Mouse (Mus musculus) kidney, postnatal 36 days (tissue): ENCODE results near the gene A430005L14Rik.

ENCODE experiments used
- DNase-seq, 2 experiments: peaks; one replicate each; pipeline ENCODE4 v3.0.0; 2021 to 2022; ENCODE audit warnings: mixed read lengths in 2 of 2

Gene A430005L14Rik

DNA sequence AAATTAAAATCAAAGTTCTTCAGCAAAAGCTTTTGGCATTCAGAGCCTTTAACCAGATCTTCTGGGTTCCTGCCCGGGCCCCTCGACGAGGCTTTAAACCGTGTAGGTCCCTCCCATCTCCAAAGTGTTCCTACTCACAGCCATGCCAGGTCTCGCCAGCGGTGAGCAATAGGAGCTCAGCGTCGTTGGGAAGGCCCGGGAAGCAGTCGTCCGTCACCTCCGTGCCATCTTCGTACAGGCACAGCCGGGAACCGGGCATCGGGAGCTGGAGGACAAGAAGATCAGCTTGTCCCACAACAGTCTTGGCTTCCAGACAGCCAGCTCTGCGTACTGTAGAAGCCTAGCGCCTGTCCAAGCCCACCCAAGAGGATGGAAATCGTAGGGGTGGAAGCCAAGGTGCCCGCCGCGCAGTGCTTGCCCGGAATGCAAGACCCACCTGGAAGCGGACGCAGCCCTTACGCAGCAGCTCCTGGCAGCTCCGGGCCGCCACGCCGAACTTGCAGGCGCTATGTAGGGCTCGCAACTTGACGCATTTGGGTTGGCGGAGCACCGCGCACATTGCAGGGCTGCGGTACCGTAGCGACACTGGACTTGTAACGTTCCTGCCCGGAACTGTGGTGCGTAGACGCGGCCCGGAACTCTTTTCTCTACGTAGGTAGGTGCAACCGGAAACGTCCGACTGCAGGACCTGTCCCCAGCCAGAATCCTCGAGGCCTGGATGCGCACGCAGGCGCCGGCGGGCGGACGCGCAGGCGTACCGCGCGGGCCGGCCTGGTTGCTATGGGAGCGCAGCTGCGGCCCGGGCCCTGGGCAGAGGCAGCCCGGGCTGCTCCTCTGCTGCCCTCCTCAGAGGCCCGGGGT lies 17.6 kb downstream of the A430005L14Rik start, which contains the start of the genes Dffb and Cep104:
Gene Dffb (minus strand): TSS at position 696 of the 861 bp plus-strand sequence.
Gene Cep104 (plus strand): TSS at position 764 of the 861 bp plus-strand sequence.
- peak; percentile 95 to 97 for DNase-seq

DNA sequence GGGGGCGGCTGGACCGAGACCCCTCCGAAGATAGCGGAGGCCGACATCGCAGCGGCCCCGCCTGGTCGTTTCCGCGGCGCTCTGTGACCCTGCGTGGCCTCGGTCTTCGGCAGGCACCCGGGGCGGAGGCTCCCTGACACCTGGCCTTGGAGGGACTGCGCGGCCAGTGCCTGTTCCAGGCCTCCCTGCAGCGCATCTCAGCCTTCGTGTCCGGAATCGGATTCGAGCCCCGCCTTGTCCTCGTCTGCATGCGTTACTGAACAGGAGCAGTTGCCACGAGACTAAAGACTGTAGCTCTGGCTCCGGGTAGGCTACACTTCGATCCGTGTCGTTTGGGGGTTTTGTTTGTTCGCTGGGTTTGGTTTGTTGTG lies 18.2 kb downstream of the A430005L14Rik start:
- DNase-seq: no peak

DNA sequence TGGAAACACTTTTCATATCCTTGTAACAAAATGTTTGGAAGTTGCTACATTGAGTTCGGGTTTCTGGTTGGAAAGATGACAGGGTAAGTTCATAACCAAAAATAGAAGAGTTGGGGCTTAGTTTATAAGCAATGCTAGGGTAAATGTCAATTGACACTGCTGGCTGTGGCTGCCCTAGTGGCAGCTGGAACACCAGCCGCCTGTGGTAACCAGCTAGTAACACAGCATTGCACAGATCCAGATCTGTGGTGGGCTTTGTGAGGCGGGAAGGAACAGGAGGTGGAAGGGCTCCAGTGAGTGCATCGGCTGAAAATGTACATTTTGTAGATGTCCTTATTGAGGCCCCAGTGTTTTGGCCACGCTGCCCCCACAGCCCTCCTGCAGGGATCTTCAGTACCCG lies 18.7 kb downstream of the A430005L14Rik start:
- DNase-seq: no peak

DNA sequence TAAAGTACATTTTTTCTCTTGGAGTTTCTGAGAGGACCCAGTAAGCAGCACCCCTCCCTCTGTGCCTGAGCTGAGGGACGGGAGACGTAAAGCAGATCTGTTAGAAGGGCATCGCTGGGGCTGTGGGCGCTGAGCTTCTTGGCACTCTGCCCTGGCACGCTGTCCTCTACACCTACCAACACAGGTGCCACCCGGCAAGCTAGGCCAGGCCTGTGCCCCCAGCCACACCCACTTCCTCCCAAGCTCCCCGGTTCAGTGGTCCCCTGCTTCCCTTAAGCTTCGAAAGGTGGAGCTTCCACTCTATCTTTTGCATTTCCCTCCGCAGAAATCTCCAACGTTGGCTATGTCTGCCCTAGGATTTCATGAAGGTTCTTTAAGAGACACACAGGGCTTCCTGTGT lies 22.2 kb downstream of the A430005L14Rik start:
- DNase-seq: no peak

DNA sequence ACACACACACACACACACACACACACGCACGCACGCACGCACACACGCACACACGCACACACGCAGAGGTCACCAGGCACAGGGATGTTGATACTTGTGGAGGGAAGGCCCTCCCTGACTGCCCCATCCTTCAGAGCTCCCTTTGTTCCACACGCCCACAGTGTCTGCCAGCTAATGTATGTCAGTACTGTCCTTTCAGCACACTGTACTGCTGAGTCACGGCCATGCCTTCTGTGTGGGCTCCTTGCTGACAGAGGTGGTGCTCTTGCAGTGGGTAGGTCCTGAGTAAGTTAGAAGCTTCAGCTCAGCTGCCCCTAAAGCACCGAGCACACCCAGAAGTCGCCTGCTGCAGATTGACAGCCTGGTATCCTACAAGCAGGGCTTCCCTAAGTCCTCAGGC lies 23.4 kb downstream of the A430005L14Rik start:
- no peak for DNase-seq

DNA sequence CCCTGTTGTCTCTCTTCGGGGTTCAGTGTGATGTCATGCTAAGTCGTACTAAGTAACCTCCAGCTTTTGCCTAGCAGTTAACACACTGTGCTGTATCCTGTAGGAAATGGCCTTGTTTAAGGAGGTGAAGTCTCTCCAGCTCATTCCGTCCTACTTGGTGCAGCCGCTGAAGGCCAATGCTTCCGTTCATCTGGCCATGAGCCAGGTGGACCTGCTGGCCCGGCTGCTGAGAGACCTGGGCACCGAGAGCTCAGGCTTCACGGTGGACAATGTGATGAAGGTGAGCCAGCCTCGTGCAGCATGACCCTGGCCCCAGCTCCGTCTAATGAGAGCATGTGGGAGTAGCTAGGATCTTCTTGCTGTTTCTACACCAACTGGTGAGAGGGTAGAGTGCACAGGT lies 35.7 kb downstream of the A430005L14Rik start:
- DNase-seq: peak; percentile 25 to 54

DNA sequence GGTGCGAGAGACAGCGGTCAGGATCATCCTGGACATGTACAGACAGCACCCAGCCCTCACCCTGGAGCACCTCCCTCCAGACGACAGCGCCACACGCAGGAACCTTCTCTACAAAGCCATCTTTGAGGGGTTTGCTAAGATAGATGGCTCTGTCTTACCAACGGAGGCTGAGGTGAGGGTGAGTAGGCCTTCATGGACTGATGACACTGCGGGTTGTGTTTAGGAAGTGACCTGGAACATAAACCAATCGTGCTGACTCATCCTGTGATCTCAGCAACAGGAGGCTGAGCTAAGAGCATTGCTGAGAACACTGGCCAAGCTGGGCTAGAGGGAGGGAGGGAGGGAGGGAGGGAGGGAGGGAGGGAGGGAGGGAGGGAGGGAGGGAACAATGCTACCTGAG lies 36.5 kb downstream of the A430005L14Rik start:
- DNase-seq: no peak

DNA sequence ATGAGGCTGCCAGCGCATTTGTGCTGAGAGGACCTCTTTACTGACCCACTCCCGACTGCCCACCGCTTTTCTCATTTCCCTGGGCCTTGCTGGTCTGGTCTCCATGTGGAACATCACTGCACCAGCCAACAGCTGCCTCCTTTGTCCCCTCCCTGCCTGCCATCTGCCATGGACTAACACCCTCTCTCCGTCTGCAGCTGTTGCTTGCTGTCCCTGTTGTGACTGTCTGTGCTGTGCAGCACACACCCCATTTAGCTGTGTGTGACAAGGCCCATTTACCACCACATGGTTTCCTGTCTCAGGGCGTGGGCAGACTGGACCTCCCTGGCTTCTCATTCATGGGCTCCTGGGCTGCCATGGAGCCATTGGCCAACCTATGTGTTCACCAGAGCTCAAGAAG lies 48.5 kb downstream of the A430005L14Rik start:
- no peak for DNase-seq

DNA sequence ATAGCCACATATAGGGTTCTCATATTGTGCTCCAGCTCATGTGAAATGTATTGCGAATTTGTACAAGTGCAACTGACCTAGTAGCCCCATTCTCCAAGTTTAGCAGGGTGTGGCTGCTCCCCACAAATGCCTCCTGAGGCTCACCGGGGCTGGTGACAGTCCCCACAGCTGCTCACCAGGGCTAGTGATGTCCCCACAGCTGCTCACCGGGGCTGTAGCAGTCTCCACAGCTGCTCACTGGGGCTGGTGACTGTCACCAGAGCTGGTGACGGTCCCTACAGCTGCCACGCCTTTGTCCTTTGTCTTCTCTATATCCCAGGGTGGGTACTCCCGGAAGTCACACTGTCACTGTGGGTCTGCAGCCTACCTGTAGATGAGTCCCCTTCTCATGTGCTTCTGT lies 49.2 kb downstream of the A430005L14Rik start:
- DNase-seq: no peak

DNA sequence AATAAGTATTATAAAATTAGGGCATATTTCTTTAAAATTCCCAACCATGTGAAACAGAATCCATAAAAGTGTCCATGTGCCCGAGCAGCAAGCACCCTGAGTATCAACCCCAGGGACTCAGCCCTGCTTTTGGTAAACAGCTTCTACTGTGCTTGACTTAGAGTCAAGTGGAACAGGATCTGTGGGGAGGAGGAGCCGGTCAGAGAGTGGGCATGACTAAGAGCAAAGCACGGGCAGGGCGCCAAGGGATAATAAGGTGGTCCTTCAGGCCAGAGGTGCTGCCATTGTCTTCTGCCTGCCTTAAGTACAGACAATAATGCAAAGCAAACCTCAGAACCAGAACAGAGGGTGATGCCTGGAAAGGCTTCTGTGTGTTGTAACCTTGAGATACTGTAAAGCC lies 50.7 kb downstream of the A430005L14Rik start:
- peak in 1 of 2 experiments; percentile 40 for DNase-seq

DNA sequence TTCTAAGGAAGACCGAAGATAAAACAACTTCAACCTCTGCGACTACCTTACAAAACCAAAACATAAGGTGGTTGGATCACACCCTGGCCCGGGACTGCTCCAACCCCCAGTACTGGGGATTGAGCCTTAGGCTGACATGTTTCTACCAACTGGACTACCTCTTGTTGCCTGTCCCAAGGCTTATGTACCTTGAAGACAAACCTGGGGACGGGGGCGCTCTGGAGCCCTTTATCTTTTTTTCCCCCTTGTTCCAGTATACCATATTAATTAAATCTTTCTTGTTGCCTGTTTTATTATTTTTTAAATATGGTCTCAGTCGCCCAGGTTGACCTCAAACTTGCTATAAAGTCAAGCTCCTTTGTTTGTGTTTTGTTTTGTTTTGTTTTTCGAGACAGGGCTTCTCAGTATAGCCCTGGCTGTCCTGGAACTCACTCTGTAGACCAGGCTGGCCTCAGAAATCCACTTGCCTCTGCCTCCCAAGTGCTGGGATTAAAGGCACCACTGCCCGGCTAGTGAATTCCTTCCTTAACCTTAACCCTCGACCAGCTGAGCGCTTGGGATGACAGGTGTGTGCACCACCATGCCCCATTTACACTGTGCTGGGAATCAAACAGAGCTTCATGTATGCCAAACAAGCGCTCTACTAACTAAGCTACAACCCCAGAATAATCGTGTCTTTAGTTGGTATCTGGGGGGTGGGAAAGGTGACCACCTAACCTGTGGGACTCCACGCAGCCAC lies 54.0 kb downstream of the A430005L14Rik start:
- DNase-seq: no peak
